Mouse (Mus musculus): ENCODE measurements at regions not wholly inside any gene's neighbourhood (a gene's known extent, or its start where the extent isn't known, plus 50 kb on each side); places are given as distances from the start of the nearest gene placed in this dataset.

GRCm38 (mm10) chr13:57286168-57286567 is 390.4 kb upstream of the Trpc7 start:
- TF ChIP-seq CTCF (IDR thresholded peaks at IDR 0.05; ENCODE audit: low read depth) (no peak), EP300 (IDR thresholded peaks at IDR 0.05; ENCODE audit: low read depth) (no peak)
